Mouse (Mus musculus): Measurements from ENCODE around the gene Csrp3. TPM values are rescaled to one million over a fixed set of nuclear protein-coding genes. Genes with fewer than 3 reads are reported as not detected.
A peak's percentile ranks its signal among the peaks of the same experiment; 100 is the strongest.

The Csrp3 gene
- polyA plus RNA-seq, 1 experiment from 2014 or later: 1.4 TPM

GRCm38 (mm10) chr7:48877786-48878390, 30.1 kb upstream of the Csrp3 start:
- Histone ChIP-seq H3K4me1 (ENCODE audit: control insufficient read depth, insufficient read depth, low read length) (peaks cover 3% of the 10 kb centered on the region; the same call in 1 of the 2 replicates), H3K4me3 (ENCODE audit: low read depth, low read length) (no peak overlapping the region), H3K9ac (ENCODE audit: low read length) (no peak overlapping the region), H3K4me2 (ENCODE audit: low read depth, severe bottlenecking) (no peak overlapping the region), H3K27me3 (ENCODE audit: control insufficient read depth, insufficient read depth, low read length) (no peaks in the 10 kb centered on the region; the same call in 1 of the 2 replicates), H3K9me3 (ENCODE audit: control insufficient read depth, low read length) (no peaks in the 10 kb centered on the region), H3K27ac (replicated peaks; ENCODE audit: low read depth, low read length) (no peak overlapping the region), H3K36me3 (ENCODE audit: control insufficient read depth, insufficient read depth, low read length) (peaks cover 13% of the 10 kb centered on the region)
- ATAC-seq (ENCODE audit: insufficient number of reproducible peaks, low FRiP score, low TSS enrichment, low read depth) (no peak), DNase-seq (ENCODE audit: low spot score) (no peak)
- whole genome bisulfite sequencing: 80% methylated on average over 15 of the region's 15 CpGs

- H3K4me3 ChIP-seq (ENCODE audit: low read depth, low read length): no peak overlapping the region
- H3K4me2 ChIP-seq (ENCODE audit: low read depth, severe bottlenecking): no peak overlapping the region
- no peaks in the 10 kb centered on the region for H3K9me3 ChIP-seq (ENCODE audit: control insufficient read depth, low read length)
- ATAC-seq (ENCODE audit: insufficient number of reproducible peaks, low FRiP score, low TSS enrichment, low read depth) (no peak), DNase-seq (ENCODE audit: low spot score) (peak; percentile 56)
- 78% methylated on average over 4 of the region's 4 CpGs for WGBS
- H3K36me3 ChIP-seq (ENCODE audit: control insufficient read depth, insufficient read depth, low read length): peaks cover 18% of the 10 kb centered on the region
- peaks cover 3% of the 10 kb centered on the region; the same call in 1 of the 2 replicates for H3K4me1 ChIP-seq (ENCODE audit: control insufficient read depth, insufficient read depth, low read length)
- no peak overlapping the region for H3K27ac ChIP-seq (replicated peaks; ENCODE audit: low read depth, low read length)
- H3K27me3 ChIP-seq (ENCODE audit: control insufficient read depth, insufficient read depth, low read length): no peaks in the 10 kb centered on the region
- no peak overlapping the region for H3K9ac ChIP-seq (ENCODE audit: low read length)
Observed at GRCm38 (mm10) chr7:48876526-48876925, 28.7 kb upstream of the Csrp3 start.

GRCm38 (mm10) chr7:48875096-48875495, 27.3 kb upstream of the Csrp3 start:
- no peak overlapping the region for H3K4me2 ChIP-seq (ENCODE audit: low read depth, severe bottlenecking)
- no peak for DNase-seq (ENCODE audit: low spot score)
- no peak overlapping the region for H3K4me3 ChIP-seq (ENCODE audit: low read depth, low read length)
- ATAC-seq (ENCODE audit: insufficient number of reproducible peaks, low FRiP score, low TSS enrichment, low read depth): no peak
- H3K4me1 ChIP-seq (ENCODE audit: control insufficient read depth, insufficient read depth, low read length): 0 out of 2 replicates have a peak, but pooled peaks cover 3% of the 10 kb centered on the region
- peaks cover 28% of the 10 kb centered on the region for H3K36me3 ChIP-seq (ENCODE audit: control insufficient read depth, insufficient read depth, low read length)
- 94% methylated on average over 14 of the region's 14 CpGs for WGBS
- no peaks in the 10 kb centered on the region for H3K27me3 ChIP-seq (ENCODE audit: control insufficient read depth, insufficient read depth, low read length)
- no peaks in the 10 kb centered on the region for H3K9me3 ChIP-seq (ENCODE audit: control insufficient read depth, low read length)
- H3K9ac ChIP-seq (ENCODE audit: low read length): no peak overlapping the region
- H3K27ac ChIP-seq (replicated peaks; ENCODE audit: low read depth, low read length): no peak overlapping the region

GRCm38 (mm10) chr7:48871292-48871691, 23.5 kb upstream of the Csrp3 start:
- no peaks in the 10 kb centered on the region for H3K9me3 ChIP-seq (ENCODE audit: control insufficient read depth, low read length)
- H3K27ac ChIP-seq (replicated peaks; ENCODE audit: low read depth, low read length): no peak overlapping the region
- H3K4me1 ChIP-seq (ENCODE audit: control insufficient read depth, insufficient read depth, low read length): no peaks in the 10 kb centered on the region
- ATAC-seq (ENCODE audit: insufficient number of reproducible peaks, low FRiP score, low TSS enrichment, low read depth): no peak
- H3K4me2 ChIP-seq (ENCODE audit: low read depth, severe bottlenecking): no peak overlapping the region
- H3K27me3 ChIP-seq (ENCODE audit: control insufficient read depth, insufficient read depth, low read length): no peaks in the 10 kb centered on the region
- H3K36me3 ChIP-seq (ENCODE audit: control insufficient read depth, insufficient read depth, low read length): peaks cover 42% of the 10 kb centered on the region
- no peak overlapping the region for H3K9ac ChIP-seq (ENCODE audit: low read length)
- no peak overlapping the region for H3K4me3 ChIP-seq (ENCODE audit: low read depth, low read length)
- no peak for DNase-seq (ENCODE audit: low spot score)
- 91% methylated on average over 11 of the region's 11 CpGs for WGBS

GRCm38 (mm10) chr7:48870579-48871180, 22.8 kb upstream of the Csrp3 start:
- ATAC-seq (ENCODE audit: insufficient number of reproducible peaks, low FRiP score, low TSS enrichment, low read depth) (no peak), DNase-seq (ENCODE audit: low spot score) (no peak)
- Histone ChIP-seq H3K27me3 (ENCODE audit: control insufficient read depth, insufficient read depth, low read length) (no peaks in the 10 kb centered on the region), H3K4me3 (ENCODE audit: low read depth, low read length) (no peak overlapping the region), H3K4me1 (ENCODE audit: control insufficient read depth, insufficient read depth, low read length) (no peaks in the 10 kb centered on the region), H3K27ac (replicated peaks; ENCODE audit: low read depth, low read length) (no peak overlapping the region), H3K9ac (ENCODE audit: low read length) (no peak overlapping the region), H3K4me2 (ENCODE audit: low read depth, severe bottlenecking) (no peak overlapping the region), H3K36me3 (ENCODE audit: control insufficient read depth, insufficient read depth, low read length) (peaks cover 42% of the 10 kb centered on the region), H3K9me3 (ENCODE audit: control insufficient read depth, low read length) (no peaks in the 10 kb centered on the region)
- 92% methylated on average over 21 of the region's 21 CpGs for WGBS

- Histone ChIP-seq H3K36me3 (ENCODE audit: control insufficient read depth, insufficient read depth, low read length) (peaks cover 40% of the 10 kb centered on the region), H3K4me1 (ENCODE audit: control insufficient read depth, insufficient read depth, low read length) (no peaks in the 10 kb centered on the region), H3K9ac (ENCODE audit: low read length) (no peak overlapping the region), H3K27ac (replicated peaks; ENCODE audit: low read depth, low read length) (no peak overlapping the region), H3K27me3 (ENCODE audit: control insufficient read depth, insufficient read depth, low read length) (no peaks in the 10 kb centered on the region), H3K4me2 (ENCODE audit: low read depth, severe bottlenecking) (no peak overlapping the region), H3K9me3 (ENCODE audit: control insufficient read depth, low read length) (no peaks in the 10 kb centered on the region), H3K4me3 (ENCODE audit: low read depth, low read length) (no peak overlapping the region)
- 84% methylated on average over 6 of the region's 6 CpGs for WGBS
- ATAC-seq (ENCODE audit: insufficient number of reproducible peaks, low FRiP score, low TSS enrichment, low read depth) (no peak), DNase-seq (ENCODE audit: low spot score) (no peak)
Observed at GRCm38 (mm10) chr7:48870144-48870543, 22.3 kb upstream of the Csrp3 start.

GRCm38 (mm10) chr7:48867576-48867975, 19.7 kb upstream of the Csrp3 start:
- DNase-seq (ENCODE audit: low spot score): no peak
- 91% methylated on average over 18 of the region's 18 CpGs for WGBS
- H3K9ac ChIP-seq (ENCODE audit: low read length): no peak overlapping the region
- no peak for ATAC-seq (ENCODE audit: insufficient number of reproducible peaks, low FRiP score, low TSS enrichment, low read depth)
- H3K27me3 ChIP-seq (ENCODE audit: control insufficient read depth, insufficient read depth, low read length): no peaks in the 10 kb centered on the region
- H3K27ac ChIP-seq (replicated peaks; ENCODE audit: low read depth, low read length): no peak overlapping the region
- no peaks in the 10 kb centered on the region for H3K9me3 ChIP-seq (ENCODE audit: control insufficient read depth, low read length)
- peaks cover 31% of the 10 kb centered on the region for H3K36me3 ChIP-seq (ENCODE audit: control insufficient read depth, insufficient read depth, low read length)
- no peaks in the 10 kb centered on the region for H3K4me1 ChIP-seq (ENCODE audit: control insufficient read depth, insufficient read depth, low read length)
- H3K4me3 ChIP-seq (ENCODE audit: low read depth, low read length): no peak overlapping the region
- no peak overlapping the region for H3K4me2 ChIP-seq (ENCODE audit: low read depth, severe bottlenecking)

- peaks cover 15% of the 10 kb centered on the region for H3K36me3 ChIP-seq (ENCODE audit: control insufficient read depth, insufficient read depth, low read length)
- no peaks in the 10 kb centered on the region for H3K27me3 ChIP-seq (ENCODE audit: control insufficient read depth, insufficient read depth, low read length)
- ATAC-seq (ENCODE audit: insufficient number of reproducible peaks, low FRiP score, low TSS enrichment, low read depth): no peak
- WGBS: 93% methylated on average over 9 of the region's 9 CpGs
- H3K27ac ChIP-seq (replicated peaks; ENCODE audit: low read depth, low read length): no peak overlapping the region
- H3K9me3 ChIP-seq (ENCODE audit: control insufficient read depth, low read length): no peaks in the 10 kb centered on the region
- H3K4me3 ChIP-seq (ENCODE audit: low read depth, low read length): no peak overlapping the region
- H3K4me2 ChIP-seq (ENCODE audit: low read depth, severe bottlenecking): no peak overlapping the region
- H3K4me1 ChIP-seq (ENCODE audit: control insufficient read depth, insufficient read depth, low read length): no peaks in the 10 kb centered on the region
- no peak overlapping the region for H3K9ac ChIP-seq (ENCODE audit: low read length)
- DNase-seq (ENCODE audit: low spot score): no peak
Observed at GRCm38 (mm10) chr7:48864671-48865458, 17.0 kb upstream of the Csrp3 start.

Measured in limb, embryonic 11.5 days (tissue).